Mouse (Mus musculus): ENCODE data around the gene Kcnk10. TPM values are rescaled to one million over a fixed set of nuclear protein-coding genes. Genes with fewer than 3 reads are reported as not detected.

Kcnk10 gene
- polyA plus RNA-seq, 1 experiment from 2014 or later: 1.5 TPM

DNA sequence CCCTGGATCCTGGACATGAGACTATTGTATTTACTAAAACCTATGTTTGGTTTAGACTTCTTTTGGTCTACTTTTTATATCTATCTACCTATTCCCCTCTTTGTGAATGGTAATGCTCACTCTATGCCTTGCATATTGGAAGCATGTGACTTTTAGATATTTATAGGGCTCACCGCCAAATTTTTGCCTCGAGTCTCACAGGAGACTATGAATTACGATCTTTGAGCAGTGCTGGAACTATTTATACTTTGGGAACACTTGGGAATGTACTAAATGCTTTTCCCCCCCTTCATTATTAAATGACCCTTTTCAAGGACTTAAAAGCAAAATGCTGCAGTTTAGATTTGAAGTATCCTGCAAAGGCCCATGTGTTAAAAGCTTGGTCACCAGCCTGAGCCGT is 181.5 kb downstream of the Kcnk10 start:
- no peak for ATAC-seq (ENCODE audit: insufficient number of reproducible peaks, insufficient read depth, low FRiP score, low read depth)
- no peak overlapping the region for H3K4me3 ChIP-seq (ENCODE audit: low read depth, low read length)
- H3K4me1 ChIP-seq (ENCODE audit: control insufficient read depth, insufficient read depth, low read length): no peaks in the 10 kb centered on the region
- H3K27me3 ChIP-seq (ENCODE audit: control insufficient read depth, insufficient read depth, low read length): no peaks in the 10 kb centered on the region
- WGBS: 41% methylated on average over 4 of the region's 4 CpGs
- H3K27ac ChIP-seq (ENCODE audit: low read length): no peak overlapping the region
- H3K9me3 ChIP-seq (ENCODE audit: control insufficient read depth, low read depth, low read length): no peaks in the 10 kb centered on the region
- H3K36me3 ChIP-seq (ENCODE audit: control insufficient read depth, insufficient read depth, low read length): no peaks in the 10 kb centered on the region
- H3K9ac ChIP-seq (replicated peaks; ENCODE audit: low read depth, low read length): no peak overlapping the region
- no peak overlapping the region for H3K4me2 ChIP-seq (replicated peaks; ENCODE audit: low read depth, low read length)

DNA sequence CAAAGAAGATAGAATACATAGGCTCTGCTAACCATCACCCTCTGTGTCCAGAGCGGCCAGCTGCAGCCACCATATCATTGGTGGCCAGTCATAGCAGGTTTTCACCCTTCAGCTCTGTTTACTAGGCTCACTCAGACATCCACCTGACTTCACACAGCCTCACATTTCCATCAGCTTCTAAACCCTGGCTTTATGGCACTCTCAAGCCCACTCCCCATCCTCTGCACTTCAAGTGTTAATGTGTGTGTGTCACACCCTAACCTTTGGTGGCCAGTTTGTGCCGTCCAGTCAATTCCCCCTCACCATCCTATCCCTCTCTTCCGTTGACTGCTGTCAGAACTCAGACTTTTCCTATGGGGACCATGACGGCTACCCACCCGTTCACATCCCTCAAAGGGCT is 184.0 kb downstream of the Kcnk10 start:
- Histone ChIP-seq H3K4me3 (ENCODE audit: low read depth, low read length) (no peak overlapping the region), H3K27ac (ENCODE audit: low read length) (no peak overlapping the region), H3K9ac (replicated peaks; ENCODE audit: low read depth, low read length) (no peak overlapping the region), H3K4me1 (ENCODE audit: control insufficient read depth, insufficient read depth, low read length) (no peaks in the 10 kb centered on the region), H3K4me2 (replicated peaks; ENCODE audit: low read depth, low read length) (no peak overlapping the region), H3K27me3 (ENCODE audit: control insufficient read depth, insufficient read depth, low read length) (no peaks in the 10 kb centered on the region), H3K9me3 (ENCODE audit: control insufficient read depth, low read depth, low read length) (no peaks in the 10 kb centered on the region), H3K36me3 (ENCODE audit: control insufficient read depth, insufficient read depth, low read length) (no peaks in the 10 kb centered on the region)
- 90% methylated on average over 5 of the region's 5 CpGs for WGBS
- no peak for ATAC-seq (ENCODE audit: insufficient number of reproducible peaks, insufficient read depth, low FRiP score, low read depth)

DNA sequence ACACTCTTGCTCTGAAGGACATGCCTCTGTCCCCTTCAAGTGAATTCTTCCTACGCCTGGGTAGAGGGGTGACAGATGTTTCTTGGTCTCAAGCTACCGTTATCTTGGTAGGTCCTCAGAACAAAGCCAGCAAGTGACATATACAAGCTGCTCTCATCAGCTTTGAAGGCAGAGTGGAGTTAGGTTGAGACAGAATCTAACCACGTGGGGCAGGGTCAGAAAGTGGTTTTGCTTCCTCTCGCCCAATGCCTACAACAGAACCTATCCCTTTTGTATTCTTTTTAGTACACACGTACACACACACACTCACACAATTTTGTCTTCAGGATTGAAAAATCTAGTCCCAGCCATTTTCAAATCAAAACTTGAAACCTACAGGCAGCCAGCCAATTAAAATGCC is 186.8 kb downstream of the Kcnk10 start:
- Histone ChIP-seq H3K36me3 (ENCODE audit: control insufficient read depth, insufficient read depth, low read length) (no peaks in the 10 kb centered on the region), H3K4me3 (ENCODE audit: low read depth, low read length) (no peak overlapping the region), H3K9me3 (ENCODE audit: control insufficient read depth, low read depth, low read length) (no peaks in the 10 kb centered on the region), H3K27ac (ENCODE audit: low read length) (no peak overlapping the region), H3K4me1 (ENCODE audit: control insufficient read depth, insufficient read depth, low read length) (no peaks in the 10 kb centered on the region), H3K9ac (replicated peaks; ENCODE audit: low read depth, low read length) (no peak overlapping the region), H3K27me3 (ENCODE audit: control insufficient read depth, insufficient read depth, low read length) (no peaks in the 10 kb centered on the region), H3K4me2 (replicated peaks; ENCODE audit: low read depth, low read length) (no peak overlapping the region)
- ATAC-seq (ENCODE audit: insufficient number of reproducible peaks, insufficient read depth, low FRiP score, low read depth): no peak
- 71% methylated on average over 5 of the region's 5 CpGs for WGBS

DNA sequence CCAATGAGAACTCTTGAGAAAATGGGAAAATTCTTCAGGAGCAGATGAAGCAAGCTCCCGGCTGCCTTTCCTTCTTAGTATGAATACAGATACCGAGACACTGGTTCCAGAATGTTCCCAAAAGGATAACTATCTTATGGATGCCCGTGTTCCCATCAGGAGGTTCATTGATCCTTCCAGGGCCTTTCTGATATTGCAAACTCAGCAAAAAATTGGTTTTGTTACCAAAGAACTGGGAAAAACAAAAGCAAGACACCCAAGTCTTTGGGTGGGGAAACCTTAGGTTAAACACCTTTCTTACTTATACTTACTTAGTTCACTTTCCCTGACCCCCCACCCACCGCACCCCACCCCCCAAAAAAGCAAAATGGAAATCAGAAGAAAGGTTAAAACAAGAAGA is 188.5 kb downstream of the Kcnk10 start:
- Histone ChIP-seq H3K36me3 (ENCODE audit: control insufficient read depth, insufficient read depth, low read length) (no peaks in the 10 kb centered on the region), H3K27me3 (ENCODE audit: control insufficient read depth, insufficient read depth, low read length) (no peaks in the 10 kb centered on the region), H3K27ac (ENCODE audit: low read length) (no peak overlapping the region), H3K4me3 (ENCODE audit: low read depth, low read length) (no peak overlapping the region), H3K4me1 (ENCODE audit: control insufficient read depth, insufficient read depth, low read length) (no peaks in the 10 kb centered on the region), H3K9me3 (ENCODE audit: control insufficient read depth, low read depth, low read length) (no peaks in the 10 kb centered on the region), H3K9ac (replicated peaks; ENCODE audit: low read depth, low read length) (no peak overlapping the region), H3K4me2 (replicated peaks; ENCODE audit: low read depth, low read length) (no peak overlapping the region)
- no peak for ATAC-seq (ENCODE audit: insufficient number of reproducible peaks, insufficient read depth, low FRiP score, low read depth)
- 91% methylated on average over 4 of the region's 4 CpGs for WGBS

Other genes with a start within 250 kb of the Kcnk10 start
- 17.0 and 19.8 TPM in 2 replicates for gene Spata7, start 49.8 kb upstream of the Kcnk10 start, polyA plus RNA-seq (2014; fragmentation: Nextera tagmentation; extraction: Ambion mirVana)
- gene Ptpn21, start 159.1 kb upstream of the Kcnk10 start, polyA plus RNA-seq (2014; fragmentation: Nextera tagmentation; extraction: Ambion mirVana): 11.9 and 12.2 TPM in 2 replicates
- 137 and 144 TPM in 2 replicates for gene Zc3h14, start 168.7 kb upstream of the Kcnk10 start, polyA plus RNA-seq (2014; fragmentation: Nextera tagmentation; extraction: Ambion mirVana)

Measured in stomach, embryonic 14.5 days (tissue).